Mouse (Mus musculus): ENCODE results near the gene Nudt19. TPM values are rescaled to one million over a fixed set of nuclear protein-coding genes. Genes with fewer than 3 reads are reported as not detected.
"Not testable (repeated sequence)": the region's sequence is repeated elsewhere in the genome, so short reads cannot be mapped to it uniquely, and the experiment has no call there.

Nudt19 gene
- total RNA-seq, 2 experiments from 2014 or later = 62.4 to 65.4 TPM

- not testable (repeated sequence) for DNase-seq (ENCODE audit: low spot score in 2 of 2)
These were observed 9.9 kb upstream of the Nudt19 start for GRCm38 (mm10) chr7:35565965-35566364.

- not testable (repeated sequence) for DNase-seq (ENCODE audit: low spot score in 2 of 2)
These were observed 8.8 kb upstream of the Nudt19 start for GRCm38 (mm10) chr7:35564872-35565271.

- no peak for DNase-seq (ENCODE audit: low spot score in 2 of 2)
These were observed 8.2 kb upstream of the Nudt19 start for GRCm38 (mm10) chr7:35564067-35564865.

- DNase-seq (ENCODE audit: low spot score in 2 of 2) = no peak
These were observed 7.0 kb upstream of the Nudt19 start for GRCm38 (mm10) chr7:35563071-35563470.

GRCm38 (mm10) chr7:35559838-35560237 is 3.7 kb upstream of the Nudt19 start:
- no peak for DNase-seq (ENCODE audit: low spot score in 2 of 2)

GRCm38 (mm10) chr7:35558681-35559080 is 2.6 kb upstream of the Nudt19 start:
- no peak for DNase-seq (ENCODE audit: low spot score in 2 of 2)

- no peak for DNase-seq (ENCODE audit: low spot score in 2 of 2)
These were observed 1.5 kb upstream of the Nudt19 start for GRCm38 (mm10) chr7:35557577-35557976.

GRCm38 (mm10) chr7:35556905-35557304 is 801 bp upstream of the Nudt19 start:
- DNase-seq (ENCODE audit: low spot score in 2 of 2) = no peak

- peak; percentile 85 to 91 for DNase-seq (ENCODE audit: low spot score in 2 of 2)
These were observed 590 bp downstream of the Nudt19 start for GRCm38 (mm10) chr7:35555224-35556204.

- DNase-seq (ENCODE audit: low spot score in 2 of 2) = peak; percentile 12 to 61
These were observed 1.4 kb downstream of the Nudt19 start for GRCm38 (mm10) chr7:35554605-35555175.

GRCm38 (mm10) chr7:35553751-35554604 is 2.1 kb downstream of the Nudt19 start:
- DNase-seq (ENCODE audit: low spot score in 2 of 2) = peak in 1 of 2 experiments; percentile 57

GRCm38 (mm10) chr7:35545881-35546280 is 10.2 kb downstream of the Nudt19 start:
- peak; percentile 12 to 78 for DNase-seq (ENCODE audit: low spot score in 2 of 2)

- DNase-seq (ENCODE audit: low spot score in 2 of 2) = no peak
These were observed 18.5 kb downstream of the Nudt19 start, which contains the start of gene Tdrd12 for GRCm38 (mm10) chr7:35537562-35537961. Gene Tdrd12 (minus strand): TSS chr7:35537745.

- DNase-seq (ENCODE audit: low spot score in 2 of 2) = no peak
These were observed 20.2 kb downstream of the Nudt19 start for GRCm38 (mm10) chr7:35535750-35536512.

GRCm38 (mm10) chr7:35530544-35530943 is 25.6 kb downstream of the Nudt19 start:
- not testable (repeated sequence) for DNase-seq (ENCODE audit: low spot score in 2 of 2)

GRCm38 (mm10) chr7:35530026-35530425 is 26.1 kb downstream of the Nudt19 start:
- no peak for DNase-seq (ENCODE audit: low spot score in 2 of 2)

- DNase-seq (ENCODE audit: low spot score in 2 of 2) = no peak
These were observed 29.3 kb downstream of the Nudt19 start for GRCm38 (mm10) chr7:35526795-35527194.

GRCm38 (mm10) chr7:35501995-35502394 is 54.1 kb downstream of the Nudt19 start:
- DNase-seq (ENCODE audit: low spot score in 2 of 2) = peak in 1 of 2 experiments; percentile 33

- DNase-seq (ENCODE audit: low spot score in 2 of 2) = peak; percentile 22 to 25
These were observed 58.6 kb downstream of the Nudt19 start for GRCm38 (mm10) chr7:35497516-35497915.

All from layer of hippocampus, adult 18-20 months (tissue).